Mouse (Mus musculus): Measurements from ENCODE around the gene Nutf2-ps1. TPM values are rescaled to one million over a fixed set of nuclear protein-coding genes. Genes with fewer than 3 reads are reported as not detected.
"Not testable (repeated sequence)": the region's sequence is repeated elsewhere in the genome, so short reads cannot be mapped to it uniquely, and the experiment has no call there.

Nutf2-ps1 gene
- total RNA-seq (2015) (36.9 and 38.7 TPM in 2 replicates), total RNA-seq (2017) (46.3 and 61.1 TPM in 2 replicates)

DNA sequence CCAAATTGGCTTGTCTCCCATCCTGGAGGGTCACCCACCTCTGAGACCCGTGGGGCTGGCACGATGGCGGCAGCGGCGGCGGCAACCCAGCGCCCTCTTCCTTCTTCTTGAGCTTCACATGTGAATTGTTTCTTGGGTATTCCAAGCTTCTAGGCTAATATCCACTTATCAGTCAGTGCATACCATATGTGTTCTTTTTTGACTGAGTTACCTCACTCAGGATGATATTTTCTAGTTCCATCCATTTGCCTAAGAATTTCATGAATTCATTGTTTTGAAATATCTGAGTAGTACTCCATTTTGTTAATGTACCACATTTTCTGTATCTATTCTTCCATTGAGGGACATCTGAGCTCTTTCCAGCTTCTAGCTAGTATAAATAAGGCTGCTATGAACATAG lies at the start of gene Nutf2-ps1:
Gene Nutf2-ps1 (minus strand): TSS at position 101 of the 400 bp plus-strand sequence.
- not testable (repeated sequence) for ATAC-seq (ENCODE audit: poor library complexity, severe bottlenecking)

- no peak for ATAC-seq (ENCODE audit: poor library complexity, severe bottlenecking)
Measured at GRCm38 (mm10) chr19:53638041-53638440, 49.2 kb upstream of the Nutf2-ps1 start.

GRCm38 (mm10) chr19:53621681-53622080 lies 32.8 kb upstream of the Nutf2-ps1 start:
- ATAC-seq (ENCODE audit: poor library complexity, severe bottlenecking): no peak

DNA sequence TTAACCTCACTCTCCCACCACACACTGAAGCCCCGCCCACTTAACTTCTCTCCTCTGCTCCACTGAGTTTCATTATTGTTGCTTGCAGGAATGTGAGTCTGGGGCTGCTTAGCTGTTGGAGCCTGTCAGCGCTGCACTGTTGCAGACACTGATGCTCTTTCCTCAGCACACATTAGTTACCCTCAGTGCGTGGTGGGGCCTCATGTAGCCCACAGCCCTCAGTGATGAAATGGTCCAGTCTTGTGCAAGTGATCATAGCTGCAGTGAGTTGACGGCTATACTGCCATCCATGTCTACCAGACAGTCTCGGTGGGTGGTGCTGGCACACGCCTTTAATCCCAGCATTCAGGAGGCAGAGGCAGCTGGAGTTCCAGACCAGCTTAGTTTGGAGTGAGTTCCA lies 20.1 kb upstream of the Nutf2-ps1 start:
- peak; percentile 60 for ATAC-seq (ENCODE audit: poor library complexity, severe bottlenecking)

DNA sequence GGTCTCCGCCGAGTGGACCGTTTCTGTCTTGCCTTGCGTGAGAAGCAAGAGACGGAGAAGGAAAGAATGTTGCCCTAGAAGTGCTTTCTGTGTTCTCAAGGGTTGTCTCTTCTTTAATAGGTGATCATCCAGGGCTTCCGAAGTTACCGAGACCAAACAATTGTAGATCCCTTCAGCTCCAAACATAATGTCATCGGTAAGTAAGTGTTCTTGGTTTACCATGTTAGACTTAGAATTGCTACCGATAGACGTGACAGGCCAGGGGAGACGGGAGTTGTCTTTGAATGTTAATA lies 12.4 kb upstream of the Nutf2-ps1 start:
- ATAC-seq (ENCODE audit: poor library complexity, severe bottlenecking): no peak

DNA sequence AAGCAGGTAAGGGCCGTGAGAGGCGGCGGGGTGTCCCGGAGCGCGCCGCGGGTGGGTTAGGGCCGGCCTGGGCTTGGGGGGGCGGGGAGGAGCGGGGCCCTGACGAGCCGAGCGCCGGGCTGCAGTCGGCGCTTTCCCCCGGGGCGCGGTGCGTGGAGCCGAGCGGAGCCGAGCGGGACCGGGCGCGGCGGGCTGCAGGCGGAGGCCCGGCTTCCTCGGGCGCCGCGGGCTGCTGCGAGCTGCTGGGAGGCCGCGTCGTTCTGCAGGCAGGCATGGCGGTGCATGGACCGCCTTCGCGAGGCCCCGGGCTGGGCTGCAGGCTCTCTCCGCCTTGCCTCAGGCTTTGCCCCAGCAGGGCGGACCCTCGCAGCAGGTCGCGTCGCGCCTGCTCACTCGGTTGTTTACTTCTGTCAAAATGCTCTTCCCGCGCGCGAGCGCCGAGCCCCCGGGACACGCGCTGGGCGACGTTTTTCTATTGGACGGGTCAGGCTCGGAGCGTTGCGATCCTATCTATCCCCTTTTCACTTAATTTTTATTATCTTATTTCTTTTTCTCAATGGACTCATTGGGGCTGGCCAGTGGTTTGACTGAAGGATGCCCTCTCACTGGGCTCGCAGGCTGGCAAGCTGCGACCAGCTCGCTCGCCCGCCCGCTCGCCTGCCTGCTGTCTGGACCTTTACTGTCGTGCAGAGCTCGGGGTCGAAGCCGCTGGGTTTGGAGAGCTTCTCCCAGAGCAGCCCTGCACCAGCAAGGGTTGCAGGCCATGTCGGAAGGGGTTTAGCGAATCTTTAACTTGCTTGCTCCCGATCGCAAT lies 11.9 kb upstream of the Nutf2-ps1 start:
- peak; percentile 20 for ATAC-seq (ENCODE audit: poor library complexity, severe bottlenecking)

- peak; percentile 93 for ATAC-seq (ENCODE audit: poor library complexity, severe bottlenecking)
Measured at GRCm38 (mm10) chr19:53599757-53600539, 11.1 kb upstream of the Nutf2-ps1 start, which contains the start of gene Smc3. TSS of gene Smc3 (plus strand) at chr19:53600398.

DNA sequence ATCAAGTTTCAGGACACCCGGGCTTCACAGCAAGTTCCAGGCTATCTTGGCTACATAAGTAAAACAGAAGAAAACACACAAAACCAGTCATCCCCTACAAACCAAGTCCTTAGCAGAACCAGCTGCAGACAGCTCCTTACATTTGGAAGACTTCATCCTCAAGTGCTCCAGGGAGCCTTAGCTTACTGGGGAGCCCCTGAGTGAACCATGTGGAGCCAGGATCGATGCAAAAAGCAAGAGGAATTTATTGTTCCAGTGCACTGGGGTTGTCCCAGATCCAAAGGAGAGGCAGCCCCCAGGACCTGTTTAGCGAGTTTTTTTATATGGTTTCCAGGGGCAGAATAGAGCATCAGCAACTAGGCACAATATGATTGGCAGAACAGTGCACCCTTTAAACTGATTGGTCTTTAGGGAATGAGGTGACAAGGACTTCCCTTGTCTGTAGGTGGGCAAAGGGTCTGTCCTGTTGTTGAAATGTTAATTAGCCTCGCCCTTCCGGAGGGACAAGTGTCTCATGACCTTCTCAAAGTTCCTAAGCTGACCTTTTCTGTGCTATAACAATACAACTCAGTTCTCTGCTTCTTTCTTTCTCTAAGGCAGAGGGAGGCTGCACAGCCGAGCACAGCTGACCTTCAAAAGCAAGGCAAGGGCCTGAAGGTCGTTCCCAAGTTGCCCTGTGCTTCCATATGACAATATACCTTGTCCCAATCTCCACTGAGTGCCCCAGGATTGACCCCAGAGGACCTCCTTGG lies 8.0 kb upstream of the Nutf2-ps1 start:
- no peak for ATAC-seq (ENCODE audit: poor library complexity, severe bottlenecking)

DNA sequence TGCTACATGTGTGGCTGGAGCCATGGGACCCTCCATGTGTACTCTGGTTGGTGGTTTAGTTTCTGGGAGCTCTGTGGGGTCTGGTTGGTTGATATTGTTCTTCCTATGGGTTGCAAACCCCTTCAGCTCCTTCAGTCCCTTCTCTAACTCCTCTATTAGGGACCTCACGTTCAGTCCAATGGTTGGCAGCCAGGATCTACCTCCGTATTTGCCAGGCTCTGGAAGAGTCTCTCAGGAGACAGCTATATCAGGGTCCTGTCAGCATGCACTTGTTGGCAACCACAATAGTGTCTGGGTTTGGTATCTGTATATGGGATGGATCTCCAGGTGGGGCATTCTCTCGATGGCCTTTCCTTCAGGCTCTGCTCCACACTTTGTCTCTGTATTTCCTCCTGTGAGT lies 1.2 kb downstream of the Nutf2-ps1 start:
- not testable (repeated sequence) for ATAC-seq (ENCODE audit: poor library complexity, severe bottlenecking)

DNA sequence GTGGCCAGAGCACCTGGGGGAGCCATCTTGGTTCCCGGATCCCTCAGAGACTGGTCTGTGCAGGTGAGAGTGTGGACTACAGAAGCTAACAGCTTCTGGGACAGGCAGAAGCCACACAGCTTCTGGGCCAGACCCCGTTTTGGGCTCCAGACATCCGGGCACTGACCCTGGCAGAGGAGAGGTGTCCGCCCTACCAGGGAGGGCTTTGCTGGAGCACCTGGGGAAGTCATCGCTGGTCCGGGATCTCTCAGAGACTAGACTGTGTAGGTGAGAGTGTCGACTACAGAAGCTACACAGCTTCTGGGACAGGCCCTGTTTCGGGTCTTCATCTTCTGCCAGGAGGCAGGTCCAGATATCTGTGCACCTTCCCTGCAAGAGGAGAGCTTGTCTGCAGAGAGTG lies 8.6 kb downstream of the Nutf2-ps1 start:
- not testable (repeated sequence) for ATAC-seq (ENCODE audit: poor library complexity, severe bottlenecking)

GRCm38 (mm10) chr19:53578597-53579252 lies 10.1 kb downstream of the Nutf2-ps1 start:
- peak; percentile 80 for ATAC-seq (ENCODE audit: poor library complexity, severe bottlenecking)

- ATAC-seq (ENCODE audit: poor library complexity, severe bottlenecking): no peak
Measured at GRCm38 (mm10) chr19:53577025-53577800, 11.7 kb downstream of the Nutf2-ps1 start.

GRCm38 (mm10) chr19:53576061-53576460 lies 12.8 kb downstream of the Nutf2-ps1 start:
- no peak for ATAC-seq (ENCODE audit: poor library complexity, severe bottlenecking)

DNA sequence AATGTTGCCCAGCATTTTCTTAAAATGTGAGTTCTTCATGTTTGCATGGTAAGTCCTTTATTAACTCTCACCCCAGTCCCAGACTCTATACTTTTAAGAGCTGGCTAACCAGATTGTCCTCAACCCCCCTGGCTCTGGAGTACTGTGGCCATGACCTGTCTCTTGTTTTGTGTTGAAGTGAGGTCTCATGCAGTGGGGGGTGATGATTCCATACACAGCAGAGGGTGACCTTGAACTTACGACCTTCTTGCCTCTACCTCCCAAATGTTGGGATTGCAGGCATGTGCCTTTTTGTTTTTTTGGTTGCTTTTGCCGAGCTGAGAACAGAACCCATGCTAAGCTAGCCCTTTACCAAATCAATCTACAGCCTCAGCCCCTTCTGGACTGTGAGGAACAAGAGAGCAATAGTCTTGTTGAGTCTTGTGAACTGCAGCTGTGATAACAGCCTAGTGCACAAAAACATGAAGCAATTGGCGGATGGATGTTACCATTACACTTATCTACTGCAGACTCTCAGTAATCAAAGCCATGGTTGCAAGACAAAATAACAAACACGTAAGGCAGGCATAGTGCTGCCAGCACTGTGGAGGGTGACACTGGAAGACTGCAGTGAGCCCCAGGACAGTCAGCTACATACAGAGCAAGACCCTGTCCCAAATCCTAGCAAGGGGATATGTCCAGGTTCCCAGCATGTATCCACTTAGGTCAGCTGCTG lies 13.4 kb downstream of the Nutf2-ps1 start:
- no peak for ATAC-seq (ENCODE audit: poor library complexity, severe bottlenecking)

- ATAC-seq (ENCODE audit: poor library complexity, severe bottlenecking): no peak
Measured at GRCm38 (mm10) chr19:53574546-53574945, 14.3 kb downstream of the Nutf2-ps1 start.

DNA sequence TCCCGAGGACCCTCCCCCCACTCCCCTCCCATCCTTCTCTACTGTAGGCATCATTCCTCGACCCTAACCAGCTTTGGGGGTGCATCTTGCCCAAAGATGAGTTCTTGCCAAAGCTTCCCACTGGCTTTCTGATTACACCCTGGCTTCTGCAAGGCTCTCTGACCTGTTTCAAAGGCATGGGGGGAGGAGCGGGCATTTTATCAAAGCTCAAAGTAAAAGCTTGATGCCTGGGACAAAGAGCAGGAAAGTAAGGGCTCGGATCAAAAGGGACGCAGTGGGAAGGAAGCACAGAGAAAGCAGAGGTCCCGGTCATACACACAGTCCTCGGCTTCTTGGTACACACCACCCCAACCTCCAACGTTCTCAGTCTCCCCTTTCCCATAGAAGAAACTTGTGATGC lies 14.7 kb downstream of the Nutf2-ps1 start:
- ATAC-seq (ENCODE audit: poor library complexity, severe bottlenecking): no peak

DNA sequence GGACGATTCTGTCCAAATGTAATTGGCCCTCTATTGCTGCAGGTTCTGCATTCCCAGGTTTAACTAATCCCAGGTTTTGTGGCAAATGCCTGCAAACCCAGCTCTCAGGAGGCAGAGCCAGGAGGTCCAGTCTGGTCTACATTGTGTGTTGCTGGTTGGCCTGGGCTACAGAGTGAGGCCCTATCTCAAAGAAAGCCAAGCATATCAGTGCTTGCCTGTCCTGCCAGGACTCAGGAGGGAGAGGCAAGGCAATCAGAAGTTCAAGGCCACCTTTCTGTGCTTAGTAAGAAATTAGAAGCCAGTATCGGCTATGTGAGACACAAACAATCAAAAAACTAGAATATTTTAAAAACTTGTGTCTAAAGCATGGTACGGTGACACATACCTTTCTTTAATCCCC lies 15.7 kb downstream of the Nutf2-ps1 start:
- no peak for ATAC-seq (ENCODE audit: poor library complexity, severe bottlenecking)

- ATAC-seq (ENCODE audit: poor library complexity, severe bottlenecking): no peak
Measured at GRCm38 (mm10) chr19:53572607-53573006, 16.3 kb downstream of the Nutf2-ps1 start.

Measured in megakaryocyte, adult 5-6 weeks (primary cell).